Mouse (Mus musculus) embryo, embryonic 9.5 days (tissue): ENCODE measurements at regions not wholly inside any gene's neighbourhood (a gene's known extent, or its start where the extent isn't known, plus 50 kb on each side); places are given as distances from the start of the nearest gene placed in this dataset.

Source experiments
- DNase-seq: peaks from one replicate; pipeline ENCODE4 v3.0.0-alpha.2; 2017; ENCODE audit errors: extremely low spot score

DNA sequence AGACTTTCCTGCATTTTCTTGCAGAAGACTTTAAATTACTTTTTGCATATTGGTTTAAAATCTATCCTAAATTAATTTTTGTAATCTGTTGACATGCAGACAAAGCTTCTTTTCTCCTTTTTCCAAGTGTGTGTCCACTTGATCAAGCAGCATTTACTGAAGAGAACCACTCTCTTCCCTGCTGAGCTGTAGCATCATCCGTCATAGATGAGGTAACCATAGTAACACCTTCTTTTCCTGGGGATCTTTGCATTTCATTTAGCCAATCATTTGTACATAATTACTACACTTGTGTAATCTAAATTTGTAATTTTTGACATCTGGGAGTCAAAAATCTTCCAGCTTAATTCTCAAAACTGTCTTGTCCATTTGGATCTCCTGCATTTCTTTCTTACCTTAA is 53.2 kb upstream of the Dnajc1 start:
- no peak for DNase-seq
